Mouse (Mus musculus): ENCODE results near the gene Shmt2. TPM values are rescaled to one million over a fixed set of nuclear protein-coding genes. Genes with fewer than 3 reads are reported as not detected.

The Shmt2 gene
- polyA plus RNA-seq (2014; fragmentation: Illumina TruSeq; extraction: RNeasy Lipid Tissue Mini Kit (QIAGEN cat#74804); ENCODE audit: low read depth, low replicate concordance) = 0.81 TPM

GRCm38 (mm10) chr10:127522088-127522581 is at the start of gene Shmt2:
Gene Shmt2, minus strand, starts transcription at chr10:127522444.

GRCm38 (mm10) chr10:127534036-127534928 is 12.0 kb upstream of the Shmt2 start, which contains the start of gene Nxph4:
Gene Nxph4, minus strand, starts transcription at chr10:127534559.

GRCm38 (mm10) chr10:127514764-127515163 is 7.5 kb downstream of the Shmt2 start, which contains the start of gene Ndufa4l2:
Gene Ndufa4l2, plus strand, starts transcription at chr10:127514967.

GRCm38 (mm10) chr10:127500894-127501893 is 21.1 kb downstream of the Shmt2 start, which contains the start of gene Stac3:
Gene Stac3, plus strand, starts transcription at chr10:127501686.

Other genes with a start within 250 kb of the Shmt2 start
- gene Mbd6, start 233.4 kb downstream of the Shmt2 start, polyA plus RNA-seq (2014; fragmentation: Illumina TruSeq; extraction: RNeasy Lipid Tissue Mini Kit (QIAGEN cat#74804); ENCODE audit: low read depth, low replicate concordance) = 3.4 TPM
- 11.4 TPM for gene Mars, start 210.7 kb downstream of the Shmt2 start, polyA plus RNA-seq (2014; fragmentation: Illumina TruSeq; extraction: RNeasy Lipid Tissue Mini Kit (QIAGEN cat#74804); ENCODE audit: low read depth, low replicate concordance)
- 0.10 TPM for gene Arhgap9, start 200.5 kb downstream of the Shmt2 start, polyA plus RNA-seq (2014; fragmentation: Illumina TruSeq; extraction: RNeasy Lipid Tissue Mini Kit (QIAGEN cat#74804); ENCODE audit: low read depth, low replicate concordance)
- 0.13 TPM for gene Gli1, start 180.5 kb downstream of the Shmt2 start, polyA plus RNA-seq (2014; fragmentation: Illumina TruSeq; extraction: RNeasy Lipid Tissue Mini Kit (QIAGEN cat#74804); ENCODE audit: low read depth, low replicate concordance)
- gene Inhbe, start 168.0 kb downstream of the Shmt2 start, polyA plus RNA-seq (2014; fragmentation: Illumina TruSeq; extraction: RNeasy Lipid Tissue Mini Kit (QIAGEN cat#74804); ENCODE audit: low read depth, low replicate concordance) = not detected
- gene Inhbc, start 152.0 kb downstream of the Shmt2 start, polyA plus RNA-seq (2014; fragmentation: Illumina TruSeq; extraction: RNeasy Lipid Tissue Mini Kit (QIAGEN cat#74804); ENCODE audit: low read depth, low replicate concordance) = not detected
- gene R3hdm2, start 142.1 kb downstream of the Shmt2 start, polyA plus RNA-seq (2014; fragmentation: Illumina TruSeq; extraction: RNeasy Lipid Tissue Mini Kit (QIAGEN cat#74804); ENCODE audit: low read depth, low replicate concordance) = 121 TPM
- gene Stac3, start 20.8 kb downstream of the Shmt2 start, polyA plus RNA-seq (2014; fragmentation: Illumina TruSeq; extraction: RNeasy Lipid Tissue Mini Kit (QIAGEN cat#74804); ENCODE audit: low read depth, low replicate concordance) = not detected
- gene Ndufa4l2, start 7.5 kb downstream of the Shmt2 start, polyA plus RNA-seq (2014; fragmentation: Illumina TruSeq; extraction: RNeasy Lipid Tissue Mini Kit (QIAGEN cat#74804); ENCODE audit: low read depth, low replicate concordance) = 10.5 TPM
- not detected for gene Nxph4, start 12.1 kb upstream of the Shmt2 start, polyA plus RNA-seq (2014; fragmentation: Illumina TruSeq; extraction: RNeasy Lipid Tissue Mini Kit (QIAGEN cat#74804); ENCODE audit: low read depth, low replicate concordance)
- gene Lrp1, start 98.7 kb upstream of the Shmt2 start, polyA plus RNA-seq (2014; fragmentation: Illumina TruSeq; extraction: RNeasy Lipid Tissue Mini Kit (QIAGEN cat#74804); ENCODE audit: low read depth, low replicate concordance) = 0.77 TPM
- 1.3 TPM for gene Stat6, start 120.5 kb upstream of the Shmt2 start, polyA plus RNA-seq (2014; fragmentation: Illumina TruSeq; extraction: RNeasy Lipid Tissue Mini Kit (QIAGEN cat#74804); ENCODE audit: low read depth, low replicate concordance)
- 76.1 TPM for gene Nemp1, start 144.5 kb upstream of the Shmt2 start, polyA plus RNA-seq (2014; fragmentation: Illumina TruSeq; extraction: RNeasy Lipid Tissue Mini Kit (QIAGEN cat#74804); ENCODE audit: low read depth, low replicate concordance)
- gene Nab2, start 146.1 kb upstream of the Shmt2 start, polyA plus RNA-seq (2014; fragmentation: Illumina TruSeq; extraction: RNeasy Lipid Tissue Mini Kit (QIAGEN cat#74804); ENCODE audit: low read depth, low replicate concordance) = 2.2 TPM
- 2.4 TPM for gene Myo1a, start 182.7 kb upstream of the Shmt2 start, polyA plus RNA-seq (2014; fragmentation: Illumina TruSeq; extraction: RNeasy Lipid Tissue Mini Kit (QIAGEN cat#74804); ENCODE audit: low read depth, low replicate concordance)
- gene Tac2, start 202.0 kb upstream of the Shmt2 start, polyA plus RNA-seq (2014; fragmentation: Illumina TruSeq; extraction: RNeasy Lipid Tissue Mini Kit (QIAGEN cat#74804); ENCODE audit: low read depth, low replicate concordance) = not detected
- 2.0 TPM for gene Zbtb39, start 217.1 kb upstream of the Shmt2 start, polyA plus RNA-seq (2014; fragmentation: Illumina TruSeq; extraction: RNeasy Lipid Tissue Mini Kit (QIAGEN cat#74804); ENCODE audit: low read depth, low replicate concordance)
- gene Gpr182, start 229.3 kb upstream of the Shmt2 start, polyA plus RNA-seq (2014; fragmentation: Illumina TruSeq; extraction: RNeasy Lipid Tissue Mini Kit (QIAGEN cat#74804); ENCODE audit: low read depth, low replicate concordance) = 0.13 TPM
- 0.04 TPM for gene Rdh1, start 237.3 kb upstream of the Shmt2 start, polyA plus RNA-seq (2014; fragmentation: Illumina TruSeq; extraction: RNeasy Lipid Tissue Mini Kit (QIAGEN cat#74804); ENCODE audit: low read depth, low replicate concordance)
- not detected for gene Rdh16f1, start 237.3 kb upstream of the Shmt2 start, polyA plus RNA-seq (2014; fragmentation: Illumina TruSeq; extraction: RNeasy Lipid Tissue Mini Kit (QIAGEN cat#74804); ENCODE audit: low read depth, low replicate concordance)